10 mouse cellular contexts compared by ENCODE assay signal in the genomic region with DNA sequence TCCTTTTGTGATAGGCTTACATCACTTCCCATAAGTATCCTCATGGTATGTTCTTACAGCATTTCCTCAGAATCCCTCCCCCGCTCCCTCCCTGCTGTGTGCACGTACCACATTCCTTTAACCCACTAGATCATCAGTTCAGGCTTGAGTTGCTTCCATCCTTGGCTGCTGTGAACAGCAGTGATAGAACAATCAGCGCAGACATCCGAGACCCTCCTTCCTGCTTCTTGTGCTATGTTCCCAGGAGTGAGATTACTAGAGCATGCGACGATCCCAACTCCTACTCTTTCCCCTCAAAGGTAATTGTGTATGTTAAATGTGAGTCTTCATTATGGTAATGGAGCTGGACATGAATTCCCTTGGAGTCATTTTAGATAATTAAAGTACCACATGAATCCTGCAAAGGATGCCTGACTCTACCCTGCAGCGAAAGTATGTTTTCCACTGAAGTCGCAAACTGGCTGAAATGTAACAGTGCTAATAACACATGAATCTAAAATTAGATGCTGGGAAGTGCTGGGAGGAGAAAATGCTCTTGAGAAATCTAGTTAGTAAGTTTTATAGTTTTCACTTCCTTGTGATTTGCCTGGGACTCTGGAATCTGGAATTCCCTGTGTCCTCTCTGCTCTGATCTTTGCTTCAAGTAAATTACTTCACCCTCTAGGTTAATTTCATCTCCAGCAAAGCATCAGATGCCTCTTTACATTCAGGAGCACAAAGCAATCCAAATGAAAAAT. TPM values are rescaled to one million over a fixed set of nuclear protein-coding genes. Genes with fewer than 3 reads are reported as not detected.
DNase-seq lines count a peak whose midpoint lies in the region; ATAC-seq and TF ChIP-seq lines count a peak whose summit lies in the region.
"Had no signal": no experiment of that assay in that cellular context is flagged by ENCODE, and none has a peak within 500 bp of the region (broad histone marks: within the 10 kb centered on the region; RNA-seq: fewer than 3 reads in every experiment).

No protein-coding gene starts in this region.

- ATAC-seq in neural tube, embryonic 12.5 days (ENCODE audit: low FRiP score, low read depth) = peak; percentile 31; the same call in 1 of the 2 replicates
- no peak for ATAC-seq in frontal cortex, adult (ENCODE audit: low TSS enrichment)
- ATAC-seq: forebrain, embryonic 13.5 days had no signal

- no peak overlapping the region for H3K4me3 ChIP-seq in layer of hippocampus, adult 2 months
- no peak overlapping the region for H3K4me3 ChIP-seq in neural tube, embryonic 12.5 days
- H3K4me3 ChIP-seq: forebrain, embryonic 13.5 days; liver, embryonic 13.5 days had no signal

- H3K4me2 ChIP-seq in neural tube, embryonic 12.5 days (replicated peaks) = no peak overlapping the region
- H3K4me2 ChIP-seq: forebrain, embryonic 13.5 days; liver, embryonic 13.5 days had no signal

- no peaks in the 10 kb centered on the region for H3K9me3 ChIP-seq in neural tube, embryonic 12.5 days
- H3K9me3 ChIP-seq: forebrain, embryonic 13.5 days; liver, embryonic 13.5 days had no signal

- no peak overlapping the region for H3K9ac ChIP-seq in neural tube, embryonic 12.5 days
- H3K9ac ChIP-seq: forebrain, embryonic 13.5 days; liver, embryonic 13.5 days had no signal

- H3K27me3 ChIP-seq in neural tube, embryonic 12.5 days (replicated peaks) = no peaks in the 10 kb centered on the region
- H3K27me3 ChIP-seq: forebrain, embryonic 13.5 days; liver, embryonic 13.5 days had no signal

- no peaks in the 10 kb centered on the region for H3K36me3 ChIP-seq in neural tube, embryonic 12.5 days
- H3K36me3 ChIP-seq: liver, embryonic 13.5 days had no signal

- H3K27ac ChIP-seq in layer of hippocampus, adult 2 months = peak overlapping the region; percentile 18
- no peak overlapping the region for H3K27ac ChIP-seq in neural tube, embryonic 12.5 days
- H3K27ac ChIP-seq: forebrain, embryonic 13.5 days; liver, embryonic 13.5 days had no signal

- WGBS in neural tube, embryonic 12.5 days = 57% methylated on average over 8 of the region's 8 CpGs

- no peak for TF ChIP-seq CTCF in layer of hippocampus, adult 2 months (conservative IDR thresholded peaks at IDR 0.05)

- H3K4me1 ChIP-seq in neural tube, embryonic 12.5 days = no peaks in the 10 kb centered on the region
- H3K4me1 ChIP-seq: liver, embryonic 13.5 days had no signal

- DNase-seq in layer of hippocampus, adult 2 months (ENCODE audit: low spot score in 2 of 2) = peak in 1 of 2 experiments; percentile 8
- DNase-seq in layer of hippocampus, postnatal 36 days = no peak
- DNase-seq in embryo, embryonic 10.5 days (ENCODE audit: low spot score) = peak; percentile 46
- peak; percentile 8 for DNase-seq in forelimb bud, embryonic 11.5 days (ENCODE audit: low read depth, low spot score)
- no peak for DNase-seq in cerebellum, adult 18-20 months
- DNase-seq: kidney, postnatal 10 days; liver, embryonic 13.5 days had no signal

RNA-seq across cellular contexts. Expression of a gene that starts 13.6 kb away (rescaled TPM):
- total RNA-seq in layer of hippocampus, adult 2 months (2021) = 100 to 1,000 TPM in 1 of 2 experiments, 10 to 100 TPM in 1; 96.3 to 107 TPM
- 100 to 1,000 TPM in 1 of 2 experiments, 10 to 100 TPM in 1; 88.7 to 114 TPM for total RNA-seq in layer of hippocampus, postnatal 36 days (2021)
- 3.5 and 5.8 TPM in 2 replicates for polyA plus RNA-seq in neural tube, embryonic 12.5 days (2016; fragmentation: Nextera tagmentation; extraction: Ambion mirVana)

Comparison
In these comparisons a context has a peak if more than half of its experiments do, and no peak if none do; other contexts are left out.
1. DNase-seq: peak in embryo, embryonic 10.5 days (single experiment) and forelimb bud, embryonic 11.5 days (single experiment); none in layer of hippocampus, postnatal 36 days (0 of 2) and cerebellum, adult 18-20 months (0 of 2).